Mouse (Mus musculus) embryonic facial prominence, embryonic 11.5 days (tissue): ENCODE data around the gene Scnn1a. TPM values are rescaled to one million over a fixed set of nuclear protein-coding genes. Genes with fewer than 3 reads are reported as not detected.

ENCODE experiments used
- ATAC-seq: fragments of 200-750 bp; cut with Nextera tagmentation; replicated peaks from 2 replicates; pipeline ENCODE4 v1.8.0; 2017; ENCODE audit warnings: low read depth; ENCODE audit not compliant: insufficient number of reproducible peaks, low FRiP score, low TSS enrichment
- DNase-seq: peaks from one replicate; pipeline ENCODE4 v3.0.0-alpha.2; 2015; ENCODE audit warnings: low spot score
- H3K27ac ChIP-seq: fragments of 300-500 bp; sonication (generic); replicated peaks from 2 replicates; pipeline ENCODE4 v1.5.1; 2014; ENCODE audit warnings: mild to moderate bottlenecking, low read depth, low read length, control low read depth
- H3K27me3 ChIP-seq: fragments of 300-500 bp; sonication (generic); 2 replicates; pipeline ENCODE4 v1.6.1; 2014; ENCODE audit warnings: mild to moderate bottlenecking, low read length, moderate library complexity, mixed read lengths; ENCODE audit not compliant: control insufficient read depth, insufficient read depth
- H3K36me3 ChIP-seq: fragments of 300-500 bp; sonication (generic); replicated peaks from 2 replicates; pipeline ENCODE4 v1.6.1; 2014; ENCODE audit warnings: low read depth, mild to moderate bottlenecking, low read length, moderate library complexity, mixed read lengths; ENCODE audit not compliant: control insufficient read depth, insufficient read depth
- H3K4me1 ChIP-seq: fragments of 300-500 bp; sonication (generic); 2 replicates; pipeline ENCODE4 v1.6.1; 2014; ENCODE audit warnings: low read length, mixed read lengths; ENCODE audit not compliant: control insufficient read depth, insufficient read depth
- H3K4me2 ChIP-seq: fragments of 300-500 bp; sonication (generic); 2 replicates; pipeline ENCODE4 v1.6.1; 2014; ENCODE audit warnings: low read depth, mild to moderate bottlenecking, control low read depth, low read length, moderate library complexity
- H3K4me3 ChIP-seq: fragments of 300-500 bp; sonication (generic); 2 replicates; pipeline ENCODE4 v1.5.1; 2014; ENCODE audit warnings: low read depth, low read length, control low read depth
- H3K9ac ChIP-seq: fragments of 300-500 bp; sonication (generic); replicated peaks from 2 replicates; pipeline ENCODE4 v1.6.1; 2014; ENCODE audit warnings: mild to moderate bottlenecking, control low read depth, low read length
- H3K9me3 ChIP-seq: fragments of 300-500 bp; sonication (generic); replicated peaks from 2 replicates; pipeline ENCODE4 v1.6.1; 2016; ENCODE audit warnings: mild to moderate bottlenecking, low read length, inconsistent platforms, mixed read lengths; ENCODE audit not compliant: control insufficient read depth
- WGBS: fragments of 180-500 bp; shearing (Covaris S2); extraction: QIAGEN DNeasy Blood & Tissue Kit; methylation state at CpG from one replicate; pipeline ENCODE4 v1.1.7; 2014; 5-methylcytosine and 5-hydroxymethylcytosine counted together
- polyA plus RNA-seq: library from polyadenylated mRNA; unstranded; fragments of >200 nt; fragmentation: Nextera tagmentation; extraction: Ambion mirVana; gene quantifications from 2 replicates; pipeline ENCODE4 v1.2.1, GENCODE M21; 2014

Scnn1a gene
- polyA plus RNA-seq, 1 experiment from 2014 or later: 0.88 TPM

- Histone ChIP-seq H3K27ac (no peak overlapping the region), H3K36me3 (no peaks in the 10 kb centered on the region), H3K9ac (no peak overlapping the region), H3K9me3 (no peaks in the 10 kb centered on the region; the same call in 1 of the 2 replicates), H3K4me3 (no peak overlapping the region), H3K27me3 (no peaks in the 10 kb centered on the region), H3K4me2 (no peak overlapping the region), H3K4me1 (no peaks in the 10 kb centered on the region)
- DNase-seq (no peak), ATAC-seq (no peak)
- WGBS: 90% methylated on average over 7 of the region's 7 CpGs
These were observed 35.7 kb upstream of the Scnn1a start for GRCm38 (mm10) chr6:125284751-125285150.

- Histone ChIP-seq H3K27me3 (no peaks in the 10 kb centered on the region), H3K27ac (no peak within 1 kb of the TSS), H3K9ac (no peak within 1 kb of the TSS), H3K36me3 (no peaks in the 10 kb centered on the region), H3K9me3 (no peaks in the 10 kb centered on the region; the same call in 1 of the 2 replicates), H3K4me3 (no peak within 1 kb of the TSS), H3K4me2 (no peak within 1 kb of the TSS), H3K4me1 (no peaks in the 10 kb centered on the region)
- ATAC-seq (no peak), DNase-seq (no peak)
- WGBS: 95% methylated on average over 22 of the region's 22 CpGs
These were observed 34.6 kb upstream of the Scnn1a start, which contains the start of gene Tuba3a for GRCm38 (mm10) chr6:125285890-125286289. Tuba3a (minus strand) TSS chr6:125286042.

GRCm38 (mm10) chr6:125286944-125287343 lies 33.5 kb upstream of the Scnn1a start:
- H3K4me2 ChIP-seq: no peak overlapping the region
- no peak overlapping the region for H3K4me3 ChIP-seq
- no peaks in the 10 kb centered on the region for H3K27me3 ChIP-seq
- H3K27ac ChIP-seq: no peak overlapping the region
- H3K9ac ChIP-seq: no peak overlapping the region
- no peaks in the 10 kb centered on the region; the same call in 1 of the 2 replicates for H3K9me3 ChIP-seq
- no peaks in the 10 kb centered on the region for H3K4me1 ChIP-seq
- WGBS: 89% methylated on average over 4 of the region's 4 CpGs
- no peaks in the 10 kb centered on the region for H3K36me3 ChIP-seq
- DNase-seq (no peak), ATAC-seq (no peak)

GRCm38 (mm10) chr6:125288730-125289129 lies 31.7 kb upstream of the Scnn1a start:
- ATAC-seq (no peak), DNase-seq (no peak)
- Histone ChIP-seq H3K27me3 (no peaks in the 10 kb centered on the region), H3K9me3 (no peaks in the 10 kb centered on the region; the same call in 1 of the 2 replicates), H3K4me3 (no peak overlapping the region), H3K27ac (no peak overlapping the region), H3K4me2 (no peak overlapping the region), H3K36me3 (no peaks in the 10 kb centered on the region), H3K4me1 (no peaks in the 10 kb centered on the region), H3K9ac (no peak overlapping the region)
- 81% methylated on average over 5 of the region's 5 CpGs for WGBS

GRCm38 (mm10) chr6:125291329-125291728 lies 29.1 kb upstream of the Scnn1a start:
- H3K9me3 ChIP-seq: no peaks in the 10 kb centered on the region
- H3K27ac ChIP-seq: no peak overlapping the region
- no peak overlapping the region for H3K4me3 ChIP-seq
- H3K36me3 ChIP-seq: no peaks in the 10 kb centered on the region
- ATAC-seq: no peak
- 79% methylated on average over 4 of the region's 4 CpGs for WGBS
- no peak for DNase-seq
- H3K9ac ChIP-seq: no peak overlapping the region
- no peak overlapping the region for H3K4me2 ChIP-seq
- no peaks in the 10 kb centered on the region for H3K27me3 ChIP-seq
- no peaks in the 10 kb centered on the region for H3K4me1 ChIP-seq

GRCm38 (mm10) chr6:125292256-125292655 lies 28.2 kb upstream of the Scnn1a start:
- WGBS: 92% methylated on average over 7 of the region's 7 CpGs
- DNase-seq (no peak), ATAC-seq (no peak)
- Histone ChIP-seq H3K27me3 (no peaks in the 10 kb centered on the region), H3K4me1 (no peaks in the 10 kb centered on the region), H3K36me3 (no peaks in the 10 kb centered on the region), H3K4me2 (no peak overlapping the region; the same call in 1 of the 2 replicates), H3K4me3 (no peak overlapping the region), H3K27ac (no peak overlapping the region), H3K9ac (no peak overlapping the region), H3K9me3 (no peaks in the 10 kb centered on the region)

DNA sequence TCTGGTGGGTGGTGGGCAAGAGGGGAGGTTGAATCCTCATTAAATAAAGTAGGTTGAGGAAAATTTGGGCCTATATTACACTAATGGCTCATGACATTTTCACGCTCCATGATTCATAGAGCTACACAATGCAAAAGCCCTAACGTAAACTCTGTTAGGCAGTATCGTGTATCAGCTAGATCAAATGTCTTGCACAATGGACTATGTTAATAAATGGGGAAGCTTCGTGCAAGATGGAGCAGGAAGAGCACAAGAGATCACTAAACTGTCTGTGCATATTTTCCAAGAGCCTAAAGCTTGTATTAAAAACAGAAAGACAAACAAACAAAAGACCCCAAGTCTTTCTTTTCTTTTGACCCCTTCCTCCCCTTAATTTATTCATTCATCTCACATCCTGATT lies 26.4 kb upstream of the Scnn1a start:
- ATAC-seq: no peak
- H3K9me3 ChIP-seq: no peaks in the 10 kb centered on the region
- H3K36me3 ChIP-seq: no peaks in the 10 kb centered on the region
- DNase-seq: no peak
- H3K4me3 ChIP-seq: no peak overlapping the region
- no peaks in the 10 kb centered on the region for H3K27me3 ChIP-seq
- H3K4me1 ChIP-seq: no peaks in the 10 kb centered on the region
- H3K4me2 ChIP-seq: no peak overlapping the region
- no peak overlapping the region for H3K27ac ChIP-seq
- 79% methylated on average over 4 of the region's 4 CpGs for WGBS
- H3K9ac ChIP-seq: no peak overlapping the region

GRCm38 (mm10) chr6:125297149-125297820 lies 23.2 kb upstream of the Scnn1a start:
- Histone ChIP-seq H3K4me2 (no peak overlapping the region), H3K27me3 (no peaks in the 10 kb centered on the region), H3K36me3 (no peaks in the 10 kb centered on the region), H3K27ac (no peak overlapping the region), H3K4me3 (no peak overlapping the region), H3K9me3 (no peaks in the 10 kb centered on the region), H3K9ac (no peak overlapping the region), H3K4me1 (no peaks in the 10 kb centered on the region)
- no peak for ATAC-seq
- WGBS: 75% methylated on average over 5 of the region's 5 CpGs
- no peak for DNase-seq
